Mouse (Mus musculus) kidney, adult 2 months (tissue): ENCODE results near the gene Zfp282.

Experiments
- CTCF ChIP-seq: fragments of 200-500 bp; conservative IDR thresholded peaks from 2 replicates; pipeline ENCODE4 v1.5.1; 2011; ENCODE audit warnings: low read depth, mild to moderate bottlenecking, control low read depth, low read length, moderate library complexity, mixed read lengths; ENCODE audit not compliant: insufficient read depth, insufficient read length
- POLR2A ChIP-seq: fragments of 200-500 bp; IDR thresholded peaks from one replicate; pipeline ENCODE4 v1.6.1; 2011; ENCODE audit warnings: low read depth, low read length, control low read depth

- TF ChIP-seq CTCF (peak; percentile 61), POLR2A (peak; percentile 48)
Observed at GRCm38 (mm10) chr6:47877461-47878132, 593 bp downstream of the Zfp282 start.
